Mouse (Mus musculus) liver, postnatal 0 days (tissue): ENCODE measurements around the gene Adgrb3.

ENCODE experiments used
- CTCF ChIP-seq: sonication (generic); IDR thresholded peaks from 2 replicates; pipeline ENCODE4 v1.5.1; 2016; ENCODE audit warnings: antibody characterized with exemption, low read depth
- EP300 ChIP-seq: IDR thresholded peaks from 2 replicates; pipeline ENCODE4 v1.6.1; 2016; ENCODE audit warnings: antibody characterized with exemption, low read depth, mild to moderate bottlenecking

DNA sequence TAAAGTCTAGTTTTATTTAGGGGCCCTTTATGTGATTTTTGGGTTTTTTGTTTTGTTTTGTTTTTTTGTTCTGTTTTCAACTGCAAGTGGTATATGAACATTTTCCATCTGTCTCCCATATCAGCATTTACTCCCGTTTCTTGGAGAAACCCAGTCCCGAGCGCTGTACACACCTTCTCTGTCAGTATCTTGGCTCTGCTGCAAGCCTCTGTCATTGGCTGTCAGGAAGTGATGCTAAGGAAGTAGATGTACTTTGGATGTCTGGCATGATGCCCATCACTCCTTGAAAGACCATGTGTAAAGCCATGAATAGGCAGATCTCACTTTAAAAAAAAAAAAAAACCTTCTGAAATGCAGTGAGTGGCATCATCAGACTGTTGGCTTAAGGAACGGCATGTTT, 132.3 kb downstream of the Adgrb3 start:
- no peak for TF ChIP-seq CTCF
- TF ChIP-seq EP300 = no peak
